Mouse (Mus musculus) kidney, embryonic 15.5 days (tissue): ENCODE measurements around the gene Wt1. TPM values are rescaled to one million over a fixed set of nuclear protein-coding genes. Genes with fewer than 3 reads are reported as not detected.

Experiments
- ATAC-seq: fragments of 200-750 bp; cut with Nextera tagmentation; replicated peaks from 2 replicates; pipeline ENCODE4 v1.8.0; 2017; ENCODE audit warnings: moderate TSS enrichment; ENCODE audit not compliant: low FRiP score
- H3K27ac ChIP-seq: fragments of 300-500 bp; sonication (generic); 2 replicates; pipeline ENCODE4 v1.5.1; 2015; ENCODE audit warnings: mild to moderate bottlenecking, inconsistent platforms
- H3K27me3 ChIP-seq: fragments of 300-500 bp; sonication (generic); 2 replicates; pipeline ENCODE4 v1.6.1; 2015; ENCODE audit warnings: inconsistent platforms
- H3K36me3 ChIP-seq: fragments of 300-500 bp; sonication (generic); 2 replicates; pipeline ENCODE4 v1.6.1; 2015; ENCODE audit warnings: inconsistent platforms
- H3K4me1 ChIP-seq: fragments of 300-500 bp; sonication (generic); 2 replicates; pipeline ENCODE4 v1.6.1; 2015; ENCODE audit warnings: inconsistent platforms
- H3K4me2 ChIP-seq: fragments of 300-500 bp; sonication (generic); 2 replicates; pipeline ENCODE4 v1.6.1; 2015; ENCODE audit warnings: moderate library complexity, mild to moderate bottlenecking, inconsistent platforms
- H3K4me3 ChIP-seq: fragments of 300-500 bp; sonication (generic); replicated peaks from 2 replicates; pipeline ENCODE4 v1.5.1; 2015; ENCODE audit warnings: mild to moderate bottlenecking, inconsistent platforms
- H3K9ac ChIP-seq: fragments of 300-500 bp; sonication (generic); 2 replicates; pipeline ENCODE4 v1.6.1; 2015; ENCODE audit warnings: mild to moderate bottlenecking, inconsistent platforms
- H3K9me3 ChIP-seq: fragments of 300-500 bp; sonication (generic); replicated peaks from 2 replicates; pipeline ENCODE4 v1.6.1; 2016; ENCODE audit warnings: inconsistent platforms
- WGBS: fragments of 180-500 bp; shearing (Covaris S2); methylation state at CpG from one replicate; pipeline ENCODE4 v1.1.7; 2015; ENCODE audit warnings: mixed read lengths; 5-methylcytosine and 5-hydroxymethylcytosine counted together
- polyA plus RNA-seq: library from polyadenylated mRNA; unstranded; fragments of >200 nt; fragmentation: Nextera tagmentation; extraction: Ambion mirVana; gene quantifications from 2 replicates; pipeline ENCODE4 v1.2.1, GENCODE M21; 2015

The Wt1 gene
- polyA plus RNA-seq, 1 experiment from 2014 or later: 130 TPM

GRCm38 (mm10) chr2:105186591-105186990, 60.3 kb downstream of the Wt1 start:
- Histone ChIP-seq H3K9me3 (no peaks in the 10 kb centered on the region), H3K4me2 (no peak overlapping the region), H3K4me3 (no peak overlapping the region), H3K27me3 (peaks cover 9% of the 10 kb centered on the region; the same call in 1 of the 2 replicates), H3K4me1 (peaks cover 3% of the 10 kb centered on the region; the same call in 1 of the 2 replicates), H3K9ac (no peak overlapping the region), H3K36me3 (no peaks in the 10 kb centered on the region), H3K27ac (no peak overlapping the region)
- 63% methylated on average over 5 of the region's 5 CpGs for WGBS
- ATAC-seq: no peak

DNA sequence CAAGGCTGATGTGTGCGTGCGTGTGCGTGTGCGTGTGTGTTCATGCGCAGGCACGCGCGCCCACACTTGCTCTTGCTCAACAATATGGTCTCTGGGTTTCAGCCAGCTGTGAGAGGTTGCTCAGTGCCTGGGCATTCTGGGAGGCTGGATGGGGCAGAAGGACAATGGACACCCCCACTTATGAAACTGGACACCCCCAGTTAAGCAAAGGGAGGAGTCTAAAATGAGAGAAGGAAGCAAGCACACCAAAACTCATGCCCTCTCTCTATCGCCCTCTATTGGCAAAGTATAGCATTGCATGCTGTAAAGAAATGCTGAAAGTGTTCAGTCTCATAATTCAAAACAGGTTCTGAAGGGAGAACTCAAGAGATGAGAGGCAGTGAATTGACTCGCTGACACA, 61.9 kb downstream of the Wt1 start:
- Histone ChIP-seq H3K4me2 (no peak overlapping the region), H3K9ac (no peak overlapping the region), H3K4me3 (no peak overlapping the region), H3K27me3 (peaks cover 9% of the 10 kb centered on the region; the same call in 1 of the 2 replicates), H3K36me3 (no peaks in the 10 kb centered on the region), H3K9me3 (no peaks in the 10 kb centered on the region), H3K27ac (no peak overlapping the region), H3K4me1 (peaks cover 3% of the 10 kb centered on the region; the same call in 1 of the 2 replicates)
- no peak for ATAC-seq
- 81% methylated on average over 10 of the region's 10 CpGs for WGBS

DNA sequence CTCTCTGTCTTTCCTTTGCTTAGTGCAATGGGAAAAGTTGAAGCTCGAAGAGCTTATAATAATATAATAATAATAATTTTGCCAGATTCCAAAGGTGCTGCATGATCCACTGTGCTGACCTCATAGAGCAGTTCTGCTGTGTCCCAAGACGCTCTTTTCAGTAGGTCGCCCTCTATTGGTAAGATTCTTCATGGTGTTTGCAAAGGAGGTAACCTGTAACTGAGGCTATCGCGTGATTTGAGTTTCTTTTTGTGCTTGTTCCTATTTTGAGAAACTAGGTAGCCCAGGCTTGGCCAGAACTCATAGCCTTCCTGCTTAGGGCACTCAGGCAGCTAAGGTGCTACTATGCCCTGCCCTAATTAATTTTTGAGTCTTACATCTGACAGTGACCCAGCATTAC, 63.0 kb downstream of the Wt1 start:
- ATAC-seq: no peak
- H3K27me3 ChIP-seq: peaks cover 9% of the 10 kb centered on the region; the same call in 1 of the 2 replicates
- H3K36me3 ChIP-seq: no peaks in the 10 kb centered on the region
- no peak overlapping the region for H3K4me3 ChIP-seq
- no peak overlapping the region for H3K27ac ChIP-seq
- H3K4me2 ChIP-seq: no peak overlapping the region
- WGBS: 40% methylated on average over 5 of the region's 5 CpGs
- no peaks in the 10 kb centered on the region for H3K9me3 ChIP-seq
- no peak overlapping the region for H3K9ac ChIP-seq
- peaks cover 3% of the 10 kb centered on the region; the same call in 1 of the 2 replicates for H3K4me1 ChIP-seq

DNA sequence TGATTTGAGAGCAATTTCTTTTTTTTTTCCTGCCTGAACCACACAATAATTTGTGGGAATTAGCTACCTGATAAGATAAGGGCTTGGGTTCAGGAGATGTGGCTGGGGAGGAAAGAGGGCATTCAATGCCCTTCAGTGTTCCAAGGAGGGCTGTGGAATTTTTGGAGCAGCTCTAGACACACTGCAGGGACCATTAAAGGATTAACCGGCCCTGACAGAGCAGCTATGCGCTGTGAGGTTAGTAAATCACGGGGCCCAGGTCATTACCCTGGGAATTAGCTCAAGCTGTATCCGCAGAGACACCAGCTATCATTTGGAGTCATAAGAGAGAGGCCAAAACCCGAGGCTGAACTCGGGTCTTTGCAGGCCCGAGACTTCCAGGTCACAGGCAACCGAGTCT, 73.8 kb downstream of the Wt1 start:
- Histone ChIP-seq H3K9me3 (no peaks in the 10 kb centered on the region), H3K4me2 (no peak overlapping the region), H3K4me3 (no peak overlapping the region), H3K27ac (no peak overlapping the region), H3K36me3 (no peaks in the 10 kb centered on the region), H3K4me1 (peaks cover 9% of the 10 kb centered on the region), H3K9ac (no peak overlapping the region), H3K27me3 (no peaks in the 10 kb centered on the region)
- ATAC-seq: peak; percentile 52; the same call in 1 of the 2 replicates
- 12% methylated on average over 8 of the region's 8 CpGs for WGBS

- peaks cover 16% of the 10 kb centered on the region for H3K4me1 ChIP-seq
- no peak overlapping the region for H3K4me2 ChIP-seq
- H3K27ac ChIP-seq: peak overlapping the region; percentile 66
- H3K4me3 ChIP-seq: no peak overlapping the region
- peak; percentile 95 for ATAC-seq
- H3K36me3 ChIP-seq: no peaks in the 10 kb centered on the region
- 19% methylated on average over 9 of the region's 9 CpGs for WGBS
- H3K9me3 ChIP-seq: no peaks in the 10 kb centered on the region
- no peaks in the 10 kb centered on the region for H3K27me3 ChIP-seq
- no peak overlapping the region for H3K9ac ChIP-seq
Observed at GRCm38 (mm10) chr2:105206563-105207174, 80.3 kb downstream of the Wt1 start.

GRCm38 (mm10) chr2:105212839-105213238, 86.5 kb downstream of the Wt1 start:
- Histone ChIP-seq H3K27ac (no peak overlapping the region), H3K9me3 (no peaks in the 10 kb centered on the region), H3K4me3 (no peak overlapping the region), H3K4me1 (peaks cover 11% of the 10 kb centered on the region), H3K36me3 (no peaks in the 10 kb centered on the region), H3K4me2 (no peak overlapping the region), H3K9ac (no peak overlapping the region), H3K27me3 (peaks cover 6% of the 10 kb centered on the region; the same call in 1 of the 2 replicates)
- no peak for ATAC-seq
- WGBS: 65% methylated on average over 7 of the region's 7 CpGs

DNA sequence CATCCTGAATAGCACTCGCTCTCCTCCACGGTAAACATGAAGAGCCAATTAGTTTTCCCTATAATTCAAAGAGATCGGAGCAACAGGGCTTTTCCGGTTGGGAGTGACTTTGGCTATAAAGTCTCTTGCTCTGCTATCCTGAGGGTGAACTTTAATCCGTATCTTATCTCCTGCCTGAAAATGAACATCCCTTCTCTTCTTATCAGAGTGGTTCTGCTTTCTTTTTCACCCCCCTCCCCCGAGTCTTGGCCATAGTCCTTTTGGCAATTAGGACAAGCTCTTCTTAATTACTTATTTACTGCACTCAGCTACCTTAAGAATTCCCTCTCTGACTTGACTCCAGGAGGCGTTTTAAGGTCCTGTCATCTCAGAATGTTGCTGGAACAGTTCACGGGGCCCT, 89.6 kb downstream of the Wt1 start:
- H3K4me2 ChIP-seq: no peak overlapping the region
- H3K4me1 ChIP-seq: peaks cover 17% of the 10 kb centered on the region
- H3K9ac ChIP-seq: no peak overlapping the region
- WGBS: 10% methylated on average over 8 of the region's 8 CpGs
- H3K27me3 ChIP-seq: peaks cover 6% of the 10 kb centered on the region; the same call in 1 of the 2 replicates
- H3K4me3 ChIP-seq: no peak overlapping the region
- ATAC-seq: no peak
- H3K27ac ChIP-seq: no peak overlapping the region
- no peaks in the 10 kb centered on the region for H3K9me3 ChIP-seq
- H3K36me3 ChIP-seq: no peaks in the 10 kb centered on the region

- H3K4me1 ChIP-seq: peaks cover 27% of the 10 kb centered on the region
- 89% methylated on average over 5 of the region's 5 CpGs for WGBS
- no peak overlapping the region for H3K4me2 ChIP-seq
- no peak overlapping the region for H3K9ac ChIP-seq
- no peaks in the 10 kb centered on the region for H3K9me3 ChIP-seq
- peaks cover 7% of the 10 kb centered on the region; the same call in 1 of the 2 replicates for H3K27me3 ChIP-seq
- no peaks in the 10 kb centered on the region for H3K36me3 ChIP-seq
- no peak for ATAC-seq
- H3K4me3 ChIP-seq: no peak overlapping the region
- no peak overlapping the region for H3K27ac ChIP-seq
Observed at GRCm38 (mm10) chr2:105219229-105219628, 92.9 kb downstream of the Wt1 start.

- Histone ChIP-seq H3K36me3 (no peaks in the 10 kb centered on the region), H3K9ac (no peak overlapping the region), H3K27ac (no peak overlapping the region), H3K4me1 (peaks cover 31% of the 10 kb centered on the region), H3K4me2 (no peak overlapping the region), H3K27me3 (0 out of 2 replicates have a peak, but pooled peaks cover 5% of the 10 kb centered on the region), H3K4me3 (no peak overlapping the region), H3K9me3 (no peaks in the 10 kb centered on the region)
- WGBS: 68% methylated on average over 8 of the region's 8 CpGs
- no peak for ATAC-seq
Observed at GRCm38 (mm10) chr2:105219664-105220063, 93.3 kb downstream of the Wt1 start.

- Histone ChIP-seq H3K27ac (no peak overlapping the region), H3K36me3 (no peaks in the 10 kb centered on the region), H3K9me3 (no peaks in the 10 kb centered on the region), H3K4me3 (no peak overlapping the region), H3K27me3 (0 out of 2 replicates have a peak, but pooled peaks cover 5% of the 10 kb centered on the region), H3K9ac (no peak overlapping the region), H3K4me2 (no peak overlapping the region), H3K4me1 (peaks cover 36% of the 10 kb centered on the region)
- 26% methylated on average over 9 of the region's 9 CpGs for WGBS
- no peak for ATAC-seq
Observed at GRCm38 (mm10) chr2:105220738-105221303, 94.5 kb downstream of the Wt1 start.
